Mouse (Mus musculus): ENCODE data around the gene Gid4. TPM values are rescaled to one million over a fixed set of nuclear protein-coding genes. Genes with fewer than 3 reads are reported as not detected.

The Gid4 gene
- total RNA-seq, 1 experiment from 2014 or later, result 41.0 TPM

- no peak for ATAC-seq (replicated peaks; ENCODE audit: low read depth, poor library complexity, severe bottlenecking)
These were observed 78.7 kb downstream of the Gid4 start for GRCm38 (mm10) chr11:60495692-60496091.

Other genes starting within 250 kb of the Gid4 start
- gene Srebf1, start 194.6 kb upstream of the Gid4 start, total RNA-seq (2017), result 32.9 and 58.8 TPM in 2 replicates
- gene Tom1l2, start 64.2 kb upstream of the Gid4 start, total RNA-seq (2017), result 3.2 and 7.1 TPM in 2 replicates
- 1.6 TPM in 1 of 2 replicates, not detected in the other for gene Drc3, start 63.8 kb upstream of the Gid4 start, total RNA-seq (2017)
- 46.2 and 57.6 TPM in 2 replicates for gene Atpaf2, start 1.3 kb downstream of the Gid4 start, total RNA-seq (2017)
- 87.4 and 98.2 TPM in 2 replicates for gene Drg2, start 37.4 kb downstream of the Gid4 start, total RNA-seq (2017)
- gene Myo15, start 52.2 kb downstream of the Gid4 start, total RNA-seq (2017), result 0.09 TPM in 1 of 2 replicates, not detected in the other
- gene Alkbh5, start 119.2 kb downstream of the Gid4 start, total RNA-seq (2017), result 30.4 and 31.4 TPM in 2 replicates